20 mouse cellular contexts compared by ENCODE assay signal in the genomic region with DNA sequence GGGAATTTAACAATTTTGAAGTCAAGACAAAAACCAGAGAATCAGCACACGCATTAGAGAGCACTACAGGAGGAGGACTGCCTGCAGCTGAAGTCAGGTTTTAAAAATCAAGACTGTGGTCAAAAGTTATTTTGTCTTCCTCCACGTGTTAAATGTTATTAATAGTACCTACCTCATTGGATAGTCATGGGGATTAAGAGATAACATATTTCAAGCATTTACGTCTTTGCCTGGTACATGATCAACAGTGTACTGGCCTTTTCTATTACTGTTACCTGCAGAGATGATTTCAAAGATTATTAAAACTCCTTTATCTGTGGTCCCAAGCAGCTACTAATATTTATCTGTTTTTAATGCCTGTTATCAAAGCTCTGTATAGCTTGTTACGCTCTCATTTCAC. TPM values are rescaled to one million over a fixed set of nuclear protein-coding genes. Genes with fewer than 3 reads are reported as not detected.
"Had no signal": no experiment of that assay in that cellular context is flagged by ENCODE, and none has a peak within 500 bp of the region (broad histone marks: within the 10 kb centered on the region; RNA-seq: fewer than 3 reads in every experiment).

No protein-coding gene starts in this region.

- H3K4me1 ChIP-seq: liver, embryonic 13.5 days had no signal

- H3K27ac ChIP-seq: left cerebral cortex, adult 2 months; liver, embryonic 13.5 days had no signal

- H3K9ac ChIP-seq: liver, embryonic 13.5 days had no signal

- H3K27me3 ChIP-seq: liver, embryonic 13.5 days had no signal

- H3K4me3 ChIP-seq: left cerebral cortex, adult 2 months; liver, embryonic 13.5 days had no signal

- DNase-seq: kidney, postnatal 36 days; layer of hippocampus, postnatal 36 days; liver, embryonic 13.5 days; lung, adult 2 months; lung, postnatal 14 days; lung, postnatal 4 days; midbrain, embryonic 14.5 days; thymus, adult 18-20 months had no signal

- H3K9me3 ChIP-seq: liver, embryonic 13.5 days had no signal

- H3K4me2 ChIP-seq: liver, embryonic 13.5 days; midbrain, embryonic 11.5 days had no signal

RNA-seq across cellular contexts. Expression of gene Gm49387, which starts 57.1 kb away (rescaled TPM):
- total RNA-seq: layer of hippocampus, adult 8-10 months; layer of hippocampus, postnatal 10 days; layer of hippocampus, postnatal 36 days; left cerebral cortex, adult 2 months; liver, adult 2 months; megakaryocyte progenitor cell, adult 5-6 weeks; megakaryocyte-erythroid progenitor cell, adult 5-6 weeks; midbrain, postnatal 0 days had no signal
- polyA plus RNA-seq: lung, adult 2 months; midbrain, embryonic 11.5 days; midbrain, embryonic 14.5 days; midbrain, postnatal 0 days; neural tube, embryonic 11.5 days; neural tube, embryonic 14.5 days; small intestine, adult 2 months; urinary bladder, adult 2 months had no signal
